Mouse (Mus musculus) spleen, adult 2 months (tissue): ENCODE data around the gene March1.

ENCODE experiments used
- CTCF ChIP-seq: fragments of 200-500 bp; IDR thresholded peaks from 2 replicates; pipeline ENCODE4 v1.5.1; 2011; ENCODE audit warnings: mild to moderate bottlenecking, inconsistent platforms; ENCODE audit not compliant: insufficient read depth, insufficient read length, insufficient replicate concordance; ENCODE audit errors: extremely low read depth
- POLR2A ChIP-seq: fragments of 200-500 bp; IDR thresholded peaks from 2 replicates; pipeline ENCODE4 v1.6.1; 2011; ENCODE audit warnings: low read depth, low read length, inconsistent platforms

GRCm38 (mm10) chr8:66442778-66443177 lies 825.1 kb downstream of the March1 start:
- TF ChIP-seq POLR2A = no peak
- no peak for TF ChIP-seq CTCF
